Mouse (Mus musculus) kidney, embryonic 15.5 days (tissue): ENCODE results near the gene Zfp280d. TPM values are rescaled to one million over a fixed set of nuclear protein-coding genes. Genes with fewer than 3 reads are reported as not detected.

Source experiments
- ATAC-seq: fragments of 200-750 bp; cut with Nextera tagmentation; replicated peaks from 2 replicates; pipeline ENCODE4 v1.8.0; 2017; ENCODE audit warnings: moderate TSS enrichment; ENCODE audit not compliant: low FRiP score
- H3K27ac ChIP-seq: fragments of 300-500 bp; sonication (generic); 2 replicates; pipeline ENCODE4 v1.5.1; 2015; ENCODE audit warnings: mild to moderate bottlenecking, inconsistent platforms
- H3K27me3 ChIP-seq: fragments of 300-500 bp; sonication (generic); 2 replicates; pipeline ENCODE4 v1.6.1; 2015; ENCODE audit warnings: inconsistent platforms
- H3K36me3 ChIP-seq: fragments of 300-500 bp; sonication (generic); 2 replicates; pipeline ENCODE4 v1.6.1; 2015; ENCODE audit warnings: inconsistent platforms
- H3K4me1 ChIP-seq: fragments of 300-500 bp; sonication (generic); 2 replicates; pipeline ENCODE4 v1.6.1; 2015; ENCODE audit warnings: inconsistent platforms
- H3K4me2 ChIP-seq: fragments of 300-500 bp; sonication (generic); 2 replicates; pipeline ENCODE4 v1.6.1; 2015; ENCODE audit warnings: moderate library complexity, mild to moderate bottlenecking, inconsistent platforms
- H3K4me3 ChIP-seq: fragments of 300-500 bp; sonication (generic); replicated peaks from 2 replicates; pipeline ENCODE4 v1.5.1; 2015; ENCODE audit warnings: mild to moderate bottlenecking, inconsistent platforms
- H3K9ac ChIP-seq: fragments of 300-500 bp; sonication (generic); 2 replicates; pipeline ENCODE4 v1.6.1; 2015; ENCODE audit warnings: mild to moderate bottlenecking, inconsistent platforms
- H3K9me3 ChIP-seq: fragments of 300-500 bp; sonication (generic); replicated peaks from 2 replicates; pipeline ENCODE4 v1.6.1; 2016; ENCODE audit warnings: inconsistent platforms
- WGBS: fragments of 180-500 bp; shearing (Covaris S2); methylation state at CpG from one replicate; pipeline ENCODE4 v1.1.7; 2015; ENCODE audit warnings: mixed read lengths; 5-methylcytosine and 5-hydroxymethylcytosine counted together
- polyA plus RNA-seq: library from polyadenylated mRNA; unstranded; fragments of >200 nt; fragmentation: Nextera tagmentation; extraction: Ambion mirVana; gene quantifications from 2 replicates; pipeline ENCODE4 v1.2.1, GENCODE M21; 2015

Zfp280d gene
- polyA plus RNA-seq, 1 experiment from 2014 or later = 41.3 TPM

DNA sequence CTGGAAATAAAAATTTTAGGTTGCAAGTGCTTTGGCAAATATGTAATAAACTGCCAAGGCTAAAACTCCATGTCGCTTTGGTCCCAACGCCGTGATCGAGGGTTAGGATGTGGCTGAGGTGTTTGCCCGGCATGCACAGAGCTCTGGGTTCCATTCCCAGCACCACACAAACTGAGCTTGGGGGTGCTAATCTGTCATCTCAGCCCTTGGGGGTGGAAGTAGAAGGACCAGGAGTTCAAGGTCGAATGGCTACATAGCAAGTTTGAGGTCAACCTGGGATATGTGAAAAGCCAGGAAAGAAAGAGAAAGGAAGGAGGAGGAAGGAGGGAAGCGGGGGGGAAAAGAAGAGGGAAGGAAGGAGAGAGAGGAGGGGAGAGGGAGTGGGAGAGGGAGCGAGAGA lies 129.8 kb downstream of the Zfp280d start:
- Histone ChIP-seq H3K27ac (no peak overlapping the region), H3K4me3 (no peak overlapping the region), H3K36me3 (no peaks in the 10 kb centered on the region), H3K4me1 (0 out of 2 replicates have a peak, but pooled peaks cover 3% of the 10 kb centered on the region), H3K27me3 (no peaks in the 10 kb centered on the region), H3K9ac (no peak overlapping the region), H3K9me3 (no peaks in the 10 kb centered on the region), H3K4me2 (no peak overlapping the region)
- ATAC-seq = no peak
- 87% methylated on average over 8 of the region's 8 CpGs for WGBS

DNA sequence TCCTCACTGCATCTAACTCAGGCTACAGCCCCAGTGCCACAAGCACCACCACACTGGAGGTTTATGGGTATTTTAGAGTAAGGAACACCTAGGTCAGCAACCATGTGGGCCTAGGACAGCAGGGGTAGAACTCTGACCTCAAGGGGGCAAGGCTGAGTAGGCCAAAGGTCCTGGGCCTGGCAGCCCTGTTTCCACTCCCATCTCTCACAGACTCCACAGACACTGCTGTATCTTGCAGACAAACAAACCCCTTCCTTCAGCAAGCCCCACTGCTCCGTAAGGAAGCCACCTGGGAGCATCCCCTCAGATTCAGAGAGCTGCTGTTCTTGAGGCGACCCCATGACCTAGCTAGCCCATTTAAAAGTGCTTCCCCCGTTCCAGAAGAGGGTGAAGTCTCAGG lies 130.3 kb downstream of the Zfp280d start:
- no peak overlapping the region for H3K27ac ChIP-seq
- H3K27me3 ChIP-seq = no peaks in the 10 kb centered on the region
- H3K9ac ChIP-seq = no peak overlapping the region
- ATAC-seq = no peak
- no peaks in the 10 kb centered on the region for H3K9me3 ChIP-seq
- no peak overlapping the region for H3K4me3 ChIP-seq
- H3K4me1 ChIP-seq = 0 out of 2 replicates have a peak, but pooled peaks cover 3% of the 10 kb centered on the region
- no peaks in the 10 kb centered on the region for H3K36me3 ChIP-seq
- WGBS = 75% methylated on average over 3 of the region's 3 CpGs
- H3K4me2 ChIP-seq = no peak overlapping the region

DNA sequence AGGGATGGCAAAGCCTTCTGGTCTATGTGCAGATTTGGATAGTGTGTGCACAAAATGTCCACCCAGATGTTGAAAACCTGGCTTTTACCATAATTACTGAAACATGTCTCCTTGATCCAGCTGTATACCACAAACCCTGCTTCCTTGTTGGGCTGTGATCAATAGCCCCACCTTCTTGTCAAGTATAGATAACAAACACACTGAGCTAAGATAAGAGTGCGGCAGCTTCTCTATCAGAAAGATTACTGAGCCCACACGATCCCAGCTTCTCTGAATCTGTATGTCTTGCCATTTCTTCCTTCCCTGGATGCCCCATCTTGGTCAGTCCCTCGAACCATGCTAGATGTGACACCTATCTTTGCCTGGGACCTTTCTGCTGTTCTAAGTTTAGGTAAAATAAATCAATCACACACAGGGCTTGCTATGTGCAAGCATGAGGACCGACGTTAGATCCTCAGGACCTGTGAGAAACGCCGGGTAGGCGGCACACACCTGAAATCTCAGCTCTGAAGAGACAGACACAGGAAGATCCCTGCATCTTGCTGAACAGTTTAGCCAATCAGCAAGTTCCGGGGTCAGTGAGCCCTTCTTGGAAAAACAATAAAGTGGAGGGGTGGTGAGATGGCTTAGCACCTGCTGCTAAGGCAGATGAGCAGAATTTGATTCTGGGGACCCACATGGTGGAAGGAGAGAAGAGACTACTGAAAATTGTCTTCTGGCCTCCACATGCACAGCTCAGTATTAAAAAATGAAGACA lies 131.4 kb downstream of the Zfp280d start:
- Histone ChIP-seq H3K4me3 (no peak overlapping the region), H3K4me1 (0 out of 2 replicates have a peak, but pooled peaks cover 3% of the 10 kb centered on the region), H3K9me3 (no peaks in the 10 kb centered on the region), H3K36me3 (no peaks in the 10 kb centered on the region), H3K9ac (no peak overlapping the region), H3K27ac (no peak overlapping the region), H3K27me3 (no peaks in the 10 kb centered on the region), H3K4me2 (no peak overlapping the region)
- WGBS = 84% methylated on average over 9 of the region's 9 CpGs
- ATAC-seq = no peak

DNA sequence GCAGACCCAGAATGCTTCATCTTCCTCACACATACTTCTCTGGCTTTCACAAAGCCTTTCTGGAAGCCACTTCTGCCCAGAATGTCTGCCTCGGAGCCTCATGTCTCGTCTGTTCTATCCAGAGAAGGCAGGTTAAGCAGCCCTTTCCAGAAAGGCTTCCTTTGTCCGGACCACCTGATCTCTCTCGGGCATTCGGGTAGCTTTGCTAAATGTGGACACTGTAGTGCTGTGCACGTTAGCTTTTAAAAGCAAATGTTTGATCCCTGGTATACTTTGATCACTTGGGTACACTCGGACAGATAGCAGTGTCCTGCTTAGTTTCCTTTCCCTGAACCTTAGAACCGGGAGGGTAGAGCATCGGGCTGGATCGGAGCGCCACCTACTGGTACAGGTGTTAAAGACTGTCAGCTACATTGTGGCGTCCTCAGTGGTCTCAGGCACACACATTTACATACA lies 133.5 kb downstream of the Zfp280d start:
- 14% methylated on average over 12 of the region's 12 CpGs for WGBS
- Histone ChIP-seq H3K27me3 (no peaks in the 10 kb centered on the region), H3K9ac (0 out of 2 replicates have a peak overlapping the region, but pooled peaks have one; percentile 33), H3K9me3 (no peaks in the 10 kb centered on the region), H3K4me3 (peak overlapping the region; percentile 40), H3K4me1 (0 out of 2 replicates have a peak, but pooled peaks cover 3% of the 10 kb centered on the region), H3K36me3 (no peaks in the 10 kb centered on the region), H3K4me2 (peak overlapping the region; percentile 60), H3K27ac (no peak overlapping the region)
- ATAC-seq = peak; percentile 81

DNA sequence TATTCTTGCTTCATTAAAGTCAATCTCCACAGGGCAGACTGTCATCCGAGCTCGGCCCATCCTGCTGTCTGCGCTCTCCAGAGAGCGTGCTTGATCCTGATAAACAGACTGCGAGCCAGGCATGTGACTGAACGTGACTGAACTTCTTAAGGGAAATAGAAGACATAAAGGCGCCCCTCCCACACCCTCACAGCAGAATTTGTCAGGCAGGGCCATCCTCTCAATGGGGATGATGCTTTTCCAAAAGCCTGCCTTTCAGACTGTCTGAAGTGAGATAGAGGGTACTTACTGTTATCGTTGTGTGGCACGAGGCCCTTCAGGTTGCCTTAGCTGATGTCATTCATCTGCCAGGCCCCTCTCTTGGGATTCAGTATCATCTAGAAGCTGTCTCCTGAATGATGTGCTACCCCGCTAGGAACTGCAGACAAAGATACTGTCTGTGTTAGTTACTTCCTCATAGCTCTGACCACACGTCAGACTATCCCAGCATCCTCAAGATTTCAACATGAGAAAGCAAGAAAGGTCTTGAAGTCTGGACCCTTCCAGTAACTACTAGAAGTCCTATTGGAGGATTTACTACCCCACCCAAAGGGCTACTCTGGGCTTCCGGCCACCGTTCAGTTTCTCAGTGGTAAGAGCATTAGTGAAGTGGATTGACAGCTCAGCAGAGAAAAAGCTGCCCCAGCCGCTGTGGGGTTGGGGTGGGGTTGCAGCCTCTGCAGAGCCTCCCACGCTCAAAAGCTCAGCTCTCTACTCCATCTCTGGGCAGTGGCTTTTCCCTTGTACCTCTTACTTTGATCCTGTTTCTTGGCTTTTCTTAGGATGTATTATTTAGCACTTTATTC lies 134.9 kb downstream of the Zfp280d start:
- Histone ChIP-seq H3K4me3 (no peak overlapping the region), H3K4me2 (no peak overlapping the region), H3K4me1 (0 out of 2 replicates have a peak, but pooled peaks cover 3% of the 10 kb centered on the region), H3K9ac (no peak overlapping the region), H3K27me3 (no peaks in the 10 kb centered on the region), H3K27ac (no peak overlapping the region), H3K9me3 (no peaks in the 10 kb centered on the region), H3K36me3 (no peaks in the 10 kb centered on the region)
- peak; percentile 73 for ATAC-seq
- 43% methylated on average over 15 of the region's 15 CpGs for WGBS

DNA sequence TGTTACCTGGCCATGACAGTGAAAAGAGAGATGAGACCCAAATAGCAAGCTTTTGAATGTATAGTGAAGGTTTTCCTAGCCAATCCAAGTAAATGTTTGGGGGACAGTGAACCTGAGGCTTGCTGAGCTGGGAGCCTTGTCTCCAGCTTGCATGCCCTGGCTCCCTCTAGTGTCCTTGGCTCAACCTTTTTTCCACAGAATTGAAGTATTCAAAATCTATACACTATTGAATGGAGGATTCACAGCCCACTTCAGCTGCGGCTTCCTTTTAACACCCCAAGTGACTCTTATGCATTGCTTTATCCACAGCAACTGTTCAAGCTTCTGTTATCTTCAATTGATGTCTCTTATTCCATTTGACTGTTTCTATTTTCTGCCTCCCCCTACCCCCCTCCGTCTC lies 137.1 kb downstream of the Zfp280d start:
- 88% methylated on average over 2 of the region's 2 CpGs for WGBS
- H3K9me3 ChIP-seq = no peaks in the 10 kb centered on the region
- no peak for ATAC-seq
- H3K4me3 ChIP-seq = no peak overlapping the region
- no peak overlapping the region for H3K4me2 ChIP-seq
- no peaks in the 10 kb centered on the region for H3K36me3 ChIP-seq
- 0 out of 2 replicates have a peak, but pooled peaks cover 3% of the 10 kb centered on the region for H3K4me1 ChIP-seq
- H3K27me3 ChIP-seq = no peaks in the 10 kb centered on the region
- no peak overlapping the region for H3K27ac ChIP-seq
- no peak overlapping the region for H3K9ac ChIP-seq

Other genes starting within 250 kb of the Zfp280d start
- gene Tcf12, start 163.0 kb upstream of the Zfp280d start, polyA plus RNA-seq = 69.8 and 70.0 TPM in 2 replicates
- gene Mns1, start 163.2 kb downstream of the Zfp280d start, polyA plus RNA-seq = 33.3 and 33.6 TPM in 2 replicates
- 34.4 and 37.3 TPM in 2 replicates for gene Tex9, start 217.4 kb downstream of the Zfp280d start, polyA plus RNA-seq